In genomic region chr19:25713382-25713781, GRCm38 (mm10) we compare ENCODE assay signal across 9 mouse cellular contexts. TPM values are rescaled to one million over a fixed set of nuclear protein-coding genes. Genes with fewer than 3 reads are reported as not detected.
DNase-seq lines count a peak whose midpoint lies in the region; ATAC-seq lines count a peak whose summit lies in the region.
"Had no signal": no experiment of that assay in that cellular context is flagged by ENCODE, and none has a peak within 500 bp of the region (broad histone marks: within the 10 kb centered on the region; RNA-seq: fewer than 3 reads in every experiment).

No protein-coding gene starts in this region.

- no peaks in the 10 kb centered on the region for H3K36me3 ChIP-seq in hindbrain, embryonic 14.5 days (replicated peaks; ENCODE audit: control insufficient read depth, insufficient read depth)
- no peaks in the 10 kb centered on the region for H3K36me3 ChIP-seq in neural tube, embryonic 15.5 days
- H3K36me3 ChIP-seq: embryonic facial prominence, embryonic 15.5 days had no signal

- H3K4me2 ChIP-seq in hindbrain, embryonic 14.5 days (replicated peaks) = no peak overlapping the region
- no peak overlapping the region for H3K4me2 ChIP-seq in neural tube, embryonic 15.5 days
- H3K4me2 ChIP-seq: embryonic facial prominence, embryonic 15.5 days had no signal

- peak; percentile 6 for DNase-seq in adrenal gland, adult 2 months
- no peak for DNase-seq in adrenal gland, adult 18-20 months (ENCODE audit: low spot score in 2 of 2)
- DNase-seq in ovary, postnatal 10 days (ENCODE audit: low spot score) = peak; percentile 8
- no peak for DNase-seq in ovary, adult 18-20 months (ENCODE audit: low spot score)
- peak; percentile 49 for DNase-seq in hindbrain, embryonic 14.5 days (ENCODE audit: low spot score)
- peak; percentile 25 to 28 for DNase-seq in layer of hippocampus, postnatal 14 days (ENCODE audit: low spot score in 2 of 2)
- no peak for DNase-seq in T-cell, adult 2 months (ENCODE audit: low spot score)

- no peaks in the 10 kb centered on the region; the same call in 1 of the 2 replicates for H3K4me1 ChIP-seq in hindbrain, embryonic 14.5 days (replicated peaks; ENCODE audit: control insufficient read depth, insufficient read depth, low read length)
- H3K4me1 ChIP-seq in neural tube, embryonic 15.5 days = 0 out of 2 replicates have a peak, but pooled peaks cover 5% of the 10 kb centered on the region
- H3K4me1 ChIP-seq: embryonic facial prominence, embryonic 15.5 days had no signal

- no peaks in the 10 kb centered on the region for H3K9me3 ChIP-seq in hindbrain, embryonic 14.5 days (ENCODE audit: control insufficient read depth, low read length)
- no peaks in the 10 kb centered on the region for H3K9me3 ChIP-seq in neural tube, embryonic 15.5 days (replicated peaks)
- H3K9me3 ChIP-seq: embryonic facial prominence, embryonic 15.5 days had no signal

- no peaks in the 10 kb centered on the region for H3K27me3 ChIP-seq in hindbrain, embryonic 14.5 days (ENCODE audit: control insufficient read depth, insufficient read depth, low read length)
- no peaks in the 10 kb centered on the region for H3K27me3 ChIP-seq in neural tube, embryonic 15.5 days (replicated peaks)
- H3K27me3 ChIP-seq: embryonic facial prominence, embryonic 15.5 days had no signal

- 12% methylated on average over 8 of the region's 8 CpGs for WGBS in hindbrain, embryonic 14.5 days
- WGBS in neural tube, embryonic 15.5 days = 10% methylated on average over 8 of the region's 8 CpGs

- ATAC-seq in hindbrain, embryonic 14.5 days (ENCODE audit: low FRiP score) = peak; percentile 82; the same call in 1 of the 2 replicates
- peak; percentile 88; the same call in 1 of the 2 replicates for ATAC-seq in neural tube, embryonic 15.5 days (ENCODE audit: low FRiP score)

- no peak overlapping the region for H3K9ac ChIP-seq in hindbrain, embryonic 14.5 days
- H3K9ac ChIP-seq in neural tube, embryonic 15.5 days (replicated peaks) = no peak overlapping the region
- H3K9ac ChIP-seq: embryonic facial prominence, embryonic 15.5 days had no signal

- no peak overlapping the region for H3K4me3 ChIP-seq in hindbrain, embryonic 14.5 days (replicated peaks; ENCODE audit: low read length)
- H3K4me3 ChIP-seq in neural tube, embryonic 15.5 days (replicated peaks) = no peak overlapping the region
- H3K4me3 ChIP-seq: embryonic facial prominence, embryonic 15.5 days had no signal

- H3K27ac ChIP-seq in hindbrain, embryonic 14.5 days = no peak overlapping the region
- H3K27ac ChIP-seq in neural tube, embryonic 15.5 days (replicated peaks) = no peak overlapping the region
- H3K27ac ChIP-seq: embryonic facial prominence, embryonic 15.5 days had no signal

RNA-seq across cellular contexts. Expression of gene Dmrt2, which starts 41.2 kb away (rescaled TPM):
- 10 to 100 TPM in 1 of 2 experiments, 1 to 10 TPM in 1; 2.5 to 11.1 TPM for total RNA-seq in adrenal gland, adult 2 months (2021)
- polyA plus RNA-seq in adrenal gland, adult 2 months (2012; rRNA removed) = 4.3 and 8.2 TPM in 2 replicates
- total RNA-seq in adrenal gland, adult 18-20 months (2021) = 1 to 10 TPM; 3.5 to 9.6 TPM
- not detected in 2 replicates for polyA plus RNA-seq in hindbrain, embryonic 14.5 days (2014; fragmentation: Nextera tagmentation; extraction: Ambion mirVana)
- under 1 TPM; 0.48 to 0.62 TPM for total RNA-seq in layer of hippocampus, postnatal 14 days (2021)
- polyA plus RNA-seq in neural tube, embryonic 15.5 days (2015; fragmentation: Nextera tagmentation; extraction: Ambion mirVana) = 0.27 and 6.4 TPM in 2 replicates

Comparison
In these comparisons a context has a peak if more than half of its experiments do, and no peak if none do; other contexts are left out.
1. DNase-seq: peak in adrenal gland, adult 2 months (single experiment), ovary, postnatal 10 days (single experiment), hindbrain, embryonic 14.5 days (single experiment) and layer of hippocampus, postnatal 14 days (2 of 2); none in adrenal gland, adult 18-20 months (0 of 2), ovary, adult 18-20 months (single experiment) and T-cell, adult 2 months (single experiment).